15 mouse cellular contexts compared by ENCODE assay signal in the genomic region with DNA sequence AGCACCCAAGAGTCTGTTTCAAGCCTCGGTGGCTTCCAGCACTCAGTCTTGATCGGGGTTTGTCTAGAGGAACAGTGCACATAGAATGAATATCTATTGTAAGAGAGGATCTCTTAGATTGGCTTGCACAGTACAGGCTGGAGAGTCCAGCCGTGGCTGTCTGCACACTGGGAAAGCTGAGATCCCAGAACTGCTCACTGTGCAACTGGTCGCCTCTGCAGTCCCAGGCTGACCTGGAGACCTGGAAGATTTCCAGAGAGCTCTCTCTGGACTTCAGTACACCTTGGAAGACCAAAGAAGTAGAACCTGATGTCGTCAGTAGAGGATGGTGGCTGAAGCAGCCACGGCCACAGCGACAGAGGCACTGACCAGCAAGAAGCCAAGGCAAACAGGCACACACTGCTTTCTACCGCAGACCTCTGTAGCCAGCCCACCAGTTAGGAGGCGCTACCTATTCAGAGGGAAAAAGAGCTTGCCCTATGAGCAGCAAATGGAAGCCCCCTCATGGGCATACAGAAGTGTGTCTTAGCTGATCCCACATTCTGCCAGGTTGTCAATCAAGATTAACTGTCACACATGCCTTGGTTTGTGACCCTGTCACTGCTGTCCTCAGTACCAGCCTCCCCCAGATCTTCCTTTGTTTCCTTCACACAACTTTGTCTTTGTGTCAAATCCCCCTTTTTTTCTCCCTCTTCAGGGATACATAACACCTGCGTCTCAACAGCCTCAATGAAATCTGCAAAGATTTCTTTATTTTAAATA. TPM values are rescaled to one million over a fixed set of nuclear protein-coding genes. Genes with fewer than 3 reads are reported as not detected.
A peak's percentile ranks its signal among the peaks of the same experiment; 100 is the strongest.
DNase-seq lines count a peak whose midpoint lies in the region; ATAC-seq lines count a peak whose summit lies in the region.
"Had no signal": no experiment of that assay in that cellular context is flagged by ENCODE, and none has a peak within 500 bp of the region (broad histone marks: within the 10 kb centered on the region; RNA-seq: fewer than 3 reads in every experiment).

No protein-coding gene starts in this region.

- WGBS in kidney, embryonic 14.5 days = 81% methylated on average over 10 of the region's 10 CpGs
- 54% methylated on average over 10 of the region's 10 CpGs for WGBS in forebrain, embryonic 16.5 days

- H3K36me3 ChIP-seq in kidney, embryonic 14.5 days (ENCODE audit: control insufficient read depth, insufficient read depth, low read length) = no peaks in the 10 kb centered on the region
- no peaks in the 10 kb centered on the region for H3K36me3 ChIP-seq in forebrain, embryonic 16.5 days (ENCODE audit: control insufficient read depth, insufficient read depth)
- H3K36me3 ChIP-seq: embryonic facial prominence, embryonic 13.5 days; heart, embryonic 13.5 days had no signal

- no peak overlapping the region for H3K9ac ChIP-seq in kidney, embryonic 14.5 days (ENCODE audit: low read depth, low read length)
- H3K9ac ChIP-seq in forebrain, embryonic 16.5 days (replicated peaks; ENCODE audit: low read depth, low read length) = no peak overlapping the region
- H3K9ac ChIP-seq: embryonic facial prominence, embryonic 13.5 days; heart, embryonic 13.5 days had no signal

- H3K4me3 ChIP-seq in kidney, embryonic 14.5 days (ENCODE audit: low read length) = no peak overlapping the region
- H3K4me3 ChIP-seq in forebrain, embryonic 16.5 days (replicated peaks; ENCODE audit: low read length) = no peak overlapping the region
- H3K4me3 ChIP-seq: embryonic facial prominence, embryonic 13.5 days; heart, embryonic 13.5 days had no signal

- peaks cover 10% of the 10 kb centered on the region; the same call in 1 of the 2 replicates for H3K4me1 ChIP-seq in kidney, embryonic 14.5 days (ENCODE audit: control insufficient read depth, insufficient read depth, low read length)
- peaks cover 16% of the 10 kb centered on the region for H3K4me1 ChIP-seq in forebrain, embryonic 16.5 days (replicated peaks; ENCODE audit: control insufficient read depth, insufficient read depth, low read length)

- H3K27ac ChIP-seq in kidney, embryonic 14.5 days (ENCODE audit: low read depth, low read length) = no peak overlapping the region
- H3K27ac ChIP-seq in forebrain, embryonic 16.5 days (ENCODE audit: low read length) = no peak overlapping the region
- H3K27ac ChIP-seq: heart, embryonic 13.5 days; kidney, postnatal 0 days; stomach, postnatal 0 days had no signal

- no peaks in the 10 kb centered on the region for H3K9me3 ChIP-seq in kidney, embryonic 14.5 days (ENCODE audit: control insufficient read depth, low read length)
- no peaks in the 10 kb centered on the region for H3K9me3 ChIP-seq in forebrain, embryonic 16.5 days (ENCODE audit: control insufficient read depth, low read length)
- H3K9me3 ChIP-seq: embryonic facial prominence, embryonic 13.5 days; heart, embryonic 13.5 days had no signal

- H3K4me2 ChIP-seq in kidney, embryonic 14.5 days (replicated peaks; ENCODE audit: low read depth, low read length) = no peak overlapping the region
- no peak overlapping the region for H3K4me2 ChIP-seq in forebrain, embryonic 16.5 days (ENCODE audit: low read length)
- H3K4me2 ChIP-seq: heart, embryonic 13.5 days had no signal

- DNase-seq in kidney, adult 11 months = peak; percentile 65
- DNase-seq in kidney, postnatal 10 days = peak; percentile 39
- peak; percentile 26 for DNase-seq in retina, embryonic 14.5 days (ENCODE audit: low spot score)
- no peak for DNase-seq in layer of hippocampus, adult 9-10 months (ENCODE audit: low spot score)
- DNase-seq in adrenal gland, postnatal 4 days (ENCODE audit: low spot score in 2 of 2) = no peak
- DNase-seq in cerebellum, adult 8-10 months = no peak
- DNase-seq: right cerebral cortex, postnatal 14 days; thymus, postnatal 14 days had no signal

- H3K27me3 ChIP-seq in kidney, embryonic 14.5 days (ENCODE audit: control insufficient read depth, insufficient read depth, low read length) = no peaks in the 10 kb centered on the region
- no peaks in the 10 kb centered on the region for H3K27me3 ChIP-seq in forebrain, embryonic 16.5 days (replicated peaks; ENCODE audit: control insufficient read depth, insufficient read depth, low read length)
- H3K27me3 ChIP-seq: embryonic facial prominence, embryonic 13.5 days; heart, embryonic 13.5 days; Patski had no signal

- ATAC-seq in kidney, embryonic 14.5 days (ENCODE audit: low FRiP score, low TSS enrichment) = no peak
- 0 out of 2 replicates have a peak, but pooled peaks have one; percentile 27 for ATAC-seq in forebrain, embryonic 16.5 days
- ATAC-seq: Patski had no signal

RNA-seq across cellular contexts. Expression of a gene that starts 41.4 kb away (rescaled TPM):
- polyA plus RNA-seq in kidney, embryonic 14.5 days (2014; fragmentation: Nextera tagmentation; extraction: Ambion mirVana) = 6.4 and 8.4 TPM in 2 replicates
- polyA plus RNA-seq in forebrain, embryonic 16.5 days (2015; fragmentation: Nextera tagmentation; extraction: Ambion mirVana) = 1.8 and 2.1 TPM in 2 replicates
- 10 to 100 TPM; 14.5 to 16.4 TPM for total RNA-seq in adrenal gland, postnatal 4 days (2021)

Comparison
In these comparisons a context has a peak if more than half of its experiments do, and no peak if none do; other contexts are left out.
1. DNase-seq: peak in kidney, adult 11 months (single experiment), kidney, postnatal 10 days (single experiment) and retina, embryonic 14.5 days (single experiment); none in layer of hippocampus, adult 9-10 months (single experiment), adrenal gland, postnatal 4 days (0 of 2) and cerebellum, adult 8-10 months (single experiment).